Comparison of ENCODE assay signal across 8 mouse cellular contexts in the genomic region with DNA sequence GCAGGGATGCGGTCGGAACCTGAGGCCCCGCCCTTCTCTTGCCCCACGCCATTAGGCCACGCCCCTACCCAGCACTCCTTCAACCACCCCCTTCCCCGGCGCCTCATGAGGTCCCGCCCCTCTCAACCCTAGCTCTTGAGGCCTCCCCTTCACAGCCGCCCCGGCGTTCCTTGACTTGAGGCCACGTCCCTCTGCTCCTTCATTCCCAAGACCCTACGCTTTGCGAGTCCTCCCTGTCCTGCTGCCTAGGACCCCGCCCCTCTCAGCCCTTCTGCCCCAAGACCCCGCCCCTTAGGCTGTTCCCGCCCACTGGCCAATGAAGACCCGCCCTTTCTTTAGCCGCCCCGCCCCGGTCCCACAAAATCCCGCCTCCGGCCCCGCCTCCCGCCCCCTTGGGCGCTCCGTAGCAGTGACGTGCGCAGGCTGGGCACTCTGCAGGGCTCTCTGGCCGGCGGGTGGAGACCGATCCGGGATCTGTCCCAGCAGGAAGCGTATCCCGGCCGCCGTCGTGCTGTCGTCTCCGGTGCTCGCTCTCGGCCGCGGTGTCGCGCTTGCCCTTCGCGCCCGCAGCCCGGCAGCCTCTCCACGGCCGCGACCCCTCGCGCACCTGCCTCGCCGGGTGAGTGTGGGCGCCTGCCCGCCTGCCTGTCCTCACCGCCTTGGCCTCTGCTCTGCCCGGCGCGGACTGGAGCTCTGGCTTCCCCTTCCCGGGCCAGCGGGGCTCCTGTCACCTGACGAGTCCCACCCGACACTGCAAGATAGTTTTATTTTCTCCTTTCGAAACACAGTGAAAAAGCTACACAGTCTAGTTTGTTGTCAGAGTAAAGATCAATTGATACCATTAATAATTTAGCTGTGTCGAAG. TPM values are rescaled to one million over a fixed set of nuclear protein-coding genes. Genes with fewer than 3 reads are reported as not detected.
DNase-seq lines count a peak whose midpoint lies in the region; ATAC-seq and TF ChIP-seq lines count a peak whose summit lies in the region.

A gene (plus strand): TSS at position 421 of the 864 bp plus-strand sequence.

- TF ChIP-seq CTCF in Patski (IDR thresholded peaks at IDR 0.05) = no peak
- no peak for TF ChIP-seq CTCF in lung, postnatal 0 days (IDR thresholded peaks at IDR 0.05)

- no peak within 1 kb of the TSS for H3K27ac ChIP-seq in hindbrain, embryonic 11.5 days (ENCODE audit: low read depth, low read length)
- peak within 1 kb of the TSS; percentile 93 for H3K27ac ChIP-seq in lung, postnatal 0 days (ENCODE audit: low read length)

- H3K4me2 ChIP-seq in hindbrain, embryonic 11.5 days (replicated peaks; ENCODE audit: low read depth, low read length) = peak within 1 kb of the TSS; percentile 76
- H3K4me2 ChIP-seq in lung, postnatal 0 days (replicated peaks; ENCODE audit: low read depth, low read length) = peak within 1 kb of the TSS; percentile 67

- H3K9ac ChIP-seq in hindbrain, embryonic 11.5 days (ENCODE audit: low read depth, low read length) = peak within 1 kb of the TSS; percentile 71
- H3K9ac ChIP-seq in lung, postnatal 0 days (replicated peaks; ENCODE audit: low read depth) = peak within 1 kb of the TSS; percentile 91

- ATAC-seq in Patski = peak; percentile 89
- peak; percentile 99 for ATAC-seq in hindbrain, embryonic 11.5 days (ENCODE audit: low FRiP score)
- ATAC-seq in lung, postnatal 0 days = peak; percentile 99

- H3K9me3 ChIP-seq in hindbrain, embryonic 11.5 days (ENCODE audit: control insufficient read depth, low read length) = no peaks in the 10 kb centered on the region
- H3K9me3 ChIP-seq in lung, postnatal 0 days (ENCODE audit: low read length) = no peaks in the 10 kb centered on the region

- no peaks in the 10 kb centered on the region for H3K36me3 ChIP-seq in hindbrain, embryonic 11.5 days (ENCODE audit: control insufficient read depth, insufficient read depth, low read length)
- H3K36me3 ChIP-seq in lung, postnatal 0 days (ENCODE audit: insufficient read depth, low read length) = no peaks in the 10 kb centered on the region

- CTCF ChIA-PET in Patski (lab: Charles Lee) = interaction anchor here (1.0 to 1.1 kb wide), 2 partner anchors 45 to 75 kb away, joined by 3 to 5 read pairs; no protein-coding TSS in a partner anchor

- H3K4me3 ChIP-seq in hindbrain, embryonic 11.5 days (ENCODE audit: low read depth, low read length) = peak within 1 kb of the TSS; percentile 66
- H3K4me3 ChIP-seq in lung, postnatal 0 days (ENCODE audit: low read depth, low read length) = peak within 1 kb of the TSS; percentile 78

- no peak for DNase-seq in Patski (ENCODE audit: low read depth, low spot score)
- DNase-seq in cerebellum, postnatal 10 days = peak; percentile 99
- DNase-seq in frontal cortex, postnatal 10 days (ENCODE audit: low spot score in 2 of 2) = peak; percentile 83 to 91
- peak; percentile 97 for DNase-seq in hindbrain, embryonic 11.5 days (ENCODE audit: low spot score)
- peak; percentile 91 to 96 for DNase-seq in layer of hippocampus, postnatal 10 days (ENCODE audit: low spot score in 2 of 2)
- DNase-seq in lung, postnatal 0 days (ENCODE audit: low spot score) = peak; percentile 96
- DNase-seq in ovary, postnatal 10 days (ENCODE audit: low spot score) = peak; percentile 86
- peak; percentile 90 for DNase-seq in thymus, postnatal 0 days (ENCODE audit: low spot score)

- WGBS in hindbrain, embryonic 11.5 days = 1% methylated on average over 67 of the region's 69 CpGs
- WGBS in lung, postnatal 0 days = 1% methylated on average over 65 of the region's 69 CpGs

- H3K27me3 ChIP-seq in Patski = no peaks in the 10 kb centered on the region
- no peaks in the 10 kb centered on the region for H3K27me3 ChIP-seq in hindbrain, embryonic 11.5 days (ENCODE audit: control insufficient read depth, insufficient read depth, low read length)
- no peaks in the 10 kb centered on the region for H3K27me3 ChIP-seq in lung, postnatal 0 days (replicated peaks; ENCODE audit: insufficient read depth, low read length)

- in situ Hi-C loops in Patski (cut with MboI; ENCODE audit: low pct_unique_long_range_greater_than_20kb) = no loop called here

- H3K4me1 ChIP-seq in hindbrain, embryonic 11.5 days (replicated peaks; ENCODE audit: control insufficient read depth, insufficient read depth, low read length) = no peaks in the 10 kb centered on the region
- peaks cover 5% of the 10 kb centered on the region; the same call in 1 of the 2 replicates for H3K4me1 ChIP-seq in lung, postnatal 0 days (ENCODE audit: insufficient read depth, low read depth, low read length)

- POLR2A ChIA-PET in Patski (lab: Charles Lee) = interaction anchor here (0.8 to 1.5 kb wide), 2 partner anchors 18 to 79 kb away, joined by 3 to 4 read pairs; no protein-coding TSS in a partner anchor

- TF ChIP-seq EP300 in lung, postnatal 0 days (IDR thresholded peaks at IDR 0.05) = no peak

RNA-seq across cellular contexts. Expression of the gene that starts here (rescaled TPM):
- polyA plus RNA-seq in Patski (2021) = 108 TPM
- polyA plus RNA-seq in hindbrain, embryonic 11.5 days (2014; fragmentation: Nextera tagmentation; extraction: Ambion mirVana) = 14.8 and 16.2 TPM in 2 replicates
- 10 to 100 TPM; 59.0 to 72.6 TPM for total RNA-seq in layer of hippocampus, postnatal 10 days (2021)
- polyA plus RNA-seq in lung, postnatal 0 days (2015; fragmentation: Nextera tagmentation; extraction: Ambion mirVana) = 23.1 and 29.1 TPM in 2 replicates
- polyA plus RNA-seq in thymus, postnatal 0 days (2015; fragmentation: Nextera tagmentation; extraction: Ambion mirVana) = 52.5 and 66.3 TPM in 2 replicates
